Mouse (Mus musculus) bone marrow, adult 2 months (tissue): ENCODE measurements at regions not wholly inside any gene's neighbourhood (a gene's known extent, or its start where the extent isn't known, plus 50 kb on each side); places are given as distances from the start of the nearest gene placed in this dataset.

Experiments
- CTCF ChIP-seq: fragments of 200-500 bp; IDR thresholded peaks from 2 replicates; pipeline ENCODE4 v1.5.1; 2011; ENCODE audit warnings: low read length, control low read depth; ENCODE audit not compliant: control insufficient read depth, insufficient read depth
- POLR2A ChIP-seq: fragments of 200-500 bp; IDR thresholded peaks from 2 replicates; pipeline ENCODE4 v1.6.1; 2011; ENCODE audit warnings: low read depth, mild to moderate bottlenecking, control low read depth, low read length, borderline replicate concordance; ENCODE audit not compliant: control insufficient read depth

- no peak for TF ChIP-seq CTCF
- TF ChIP-seq POLR2A, result no peak
Observed at GRCm38 (mm10) chr13:70263654-70264053, 373.8 kb downstream of the Ice1 start.
